Mouse (Mus musculus): Measurements from ENCODE around the gene Igsf8.

Gene Igsf8

DNA sequence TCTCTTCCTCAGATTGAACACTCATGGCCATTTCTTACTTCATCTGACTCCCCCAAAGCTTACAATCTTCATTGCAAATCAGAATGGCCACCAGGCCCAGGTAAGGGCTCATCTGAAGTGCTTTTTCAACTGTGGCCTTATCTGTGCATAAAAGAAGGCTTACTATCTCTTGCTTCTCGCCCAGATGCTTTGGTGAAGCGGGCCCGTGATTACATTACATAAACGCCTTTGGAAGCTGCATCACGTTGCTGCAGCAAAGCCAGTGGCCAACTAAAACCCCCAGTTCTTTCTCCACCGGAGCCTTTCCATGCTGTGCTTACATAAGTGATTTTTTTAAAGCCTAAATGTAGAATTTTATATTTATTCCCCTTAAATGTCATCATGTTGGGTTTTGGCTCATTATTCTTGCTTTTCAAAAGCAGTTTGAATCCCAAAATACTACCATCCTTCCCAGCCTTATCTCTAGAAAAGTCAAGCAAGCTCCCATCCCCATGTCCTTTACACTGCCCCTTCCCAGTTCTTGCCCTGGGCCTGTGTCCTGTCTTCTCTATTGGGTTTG is 62.4 kb downstream of the Igsf8 start:
- DNase-seq (ENCODE audit: low read depth): no peak

DNA sequence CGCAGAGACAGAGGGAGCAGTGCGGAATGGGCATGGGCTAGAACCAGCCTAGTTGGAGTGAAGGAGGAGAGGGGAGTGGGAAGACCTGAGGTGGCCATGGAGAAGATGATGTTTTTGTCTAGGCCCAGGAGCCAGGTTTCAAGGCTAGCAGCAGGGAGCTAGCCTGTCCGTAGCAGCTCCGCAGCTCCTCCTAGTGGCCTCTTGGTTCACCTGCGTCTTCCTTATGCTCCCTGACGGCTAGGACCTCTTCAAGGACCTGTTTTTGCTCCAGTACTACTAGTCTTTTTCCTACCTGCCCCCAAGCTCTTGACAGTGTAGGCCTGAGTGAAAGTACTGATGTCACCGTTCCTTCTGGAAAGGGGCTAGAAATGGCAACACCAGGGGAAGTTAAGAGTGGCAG is 63.3 kb downstream of the Igsf8 start:
- DNase-seq (ENCODE audit: low read depth): peak; percentile 86

DNA sequence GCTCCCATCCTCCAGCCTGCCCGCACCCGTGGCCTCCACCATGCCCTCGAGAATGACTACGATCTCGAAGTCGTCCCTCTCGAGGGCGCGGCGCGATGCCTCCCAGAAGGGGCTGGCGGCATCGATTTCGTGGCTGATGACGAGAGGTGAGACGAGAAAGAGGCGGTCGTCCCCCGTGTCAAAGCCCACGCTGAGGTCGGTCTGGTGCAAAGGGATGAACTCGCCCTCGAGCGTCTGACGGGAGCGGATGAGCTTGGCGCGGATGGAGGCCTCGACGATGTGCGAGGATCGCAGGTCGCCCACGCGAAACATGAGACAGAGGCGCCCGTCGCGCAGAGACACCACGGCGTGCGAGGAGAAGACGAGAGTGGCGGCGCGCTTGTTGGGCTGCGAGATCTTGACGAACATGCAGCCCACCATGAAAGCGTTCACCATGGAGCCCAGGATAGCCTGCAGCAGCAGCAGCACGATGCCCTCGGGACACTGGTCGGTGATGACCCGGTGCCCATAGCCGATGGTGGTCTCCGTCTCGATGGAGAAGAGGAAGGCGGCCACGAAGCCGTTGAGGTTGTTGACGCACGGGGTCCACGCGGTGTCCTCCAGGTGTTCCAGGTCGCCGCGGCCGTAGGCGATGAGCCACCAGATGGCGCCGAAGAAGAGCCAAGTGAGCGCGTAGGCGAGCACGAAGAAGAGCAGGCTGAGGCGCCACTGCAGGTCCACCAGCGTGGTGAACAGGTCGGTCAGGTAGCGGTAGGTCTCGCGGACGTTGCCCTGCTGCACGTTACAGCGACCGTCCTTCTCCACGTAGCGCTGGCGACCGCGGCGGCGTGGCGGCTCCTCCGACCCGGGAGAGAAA is 64.5 kb downstream of the Igsf8 start:
- peak; percentile 81 for DNase-seq (ENCODE audit: low read depth)

DNA sequence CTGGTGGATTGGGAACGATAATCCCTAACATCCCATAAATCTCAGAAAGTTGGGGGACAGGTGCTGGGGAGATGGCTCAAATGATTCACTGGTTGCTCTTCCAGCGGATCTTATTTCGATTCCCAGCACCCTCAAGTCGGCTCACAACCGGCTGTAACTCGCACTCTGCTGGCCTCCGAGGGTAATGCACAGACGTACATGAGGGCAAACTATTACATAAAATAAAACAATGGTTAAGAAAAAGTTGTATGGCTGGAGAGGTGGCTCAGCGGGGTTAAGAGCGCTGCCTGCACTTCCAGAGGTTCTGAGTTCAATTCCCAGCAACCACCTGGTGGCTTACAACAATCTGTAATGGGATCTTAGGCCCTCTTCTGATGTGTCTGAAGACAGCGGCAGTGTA is 65.2 kb downstream of the Igsf8 start:
- peak; percentile 35 for DNase-seq (ENCODE audit: low read depth)

DNA sequence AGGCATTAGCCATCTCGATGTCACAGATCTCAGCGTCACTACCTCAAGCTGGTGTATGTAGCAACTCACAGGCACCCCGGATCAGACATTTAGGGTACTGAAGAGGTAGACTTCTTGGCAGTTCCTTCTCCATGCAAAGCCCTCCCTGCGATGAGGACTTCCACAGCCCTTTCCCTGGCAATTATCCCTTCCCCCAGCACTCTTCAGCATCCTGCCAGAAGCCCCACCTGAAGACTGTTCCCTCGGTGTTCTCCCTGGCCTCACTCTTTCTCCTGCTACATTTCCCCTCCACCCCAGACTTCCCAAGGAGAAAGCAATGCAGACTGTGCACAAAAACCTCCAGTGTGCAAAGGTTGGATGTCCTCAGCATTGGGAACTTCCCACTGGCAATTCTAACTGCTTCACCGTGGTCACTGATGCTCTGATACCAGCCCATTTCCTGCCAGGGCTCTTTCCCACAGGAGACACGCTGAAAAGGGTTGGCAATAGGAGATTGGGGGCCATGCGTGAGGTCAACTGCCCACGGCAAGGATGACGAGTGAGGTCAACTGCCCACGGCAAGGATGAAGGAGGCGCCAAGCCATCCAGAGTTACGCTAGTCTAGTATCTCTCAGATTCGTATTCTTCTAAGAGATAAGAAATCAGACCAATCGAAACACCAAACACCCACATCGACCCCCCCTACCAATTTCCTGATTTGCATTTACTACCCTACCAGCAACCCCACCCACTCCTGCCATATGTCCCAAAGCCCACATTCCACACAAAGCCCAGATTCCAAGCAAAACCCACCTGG is 66.0 kb downstream of the Igsf8 start:
- no peak for DNase-seq (ENCODE audit: low read depth)

DNA sequence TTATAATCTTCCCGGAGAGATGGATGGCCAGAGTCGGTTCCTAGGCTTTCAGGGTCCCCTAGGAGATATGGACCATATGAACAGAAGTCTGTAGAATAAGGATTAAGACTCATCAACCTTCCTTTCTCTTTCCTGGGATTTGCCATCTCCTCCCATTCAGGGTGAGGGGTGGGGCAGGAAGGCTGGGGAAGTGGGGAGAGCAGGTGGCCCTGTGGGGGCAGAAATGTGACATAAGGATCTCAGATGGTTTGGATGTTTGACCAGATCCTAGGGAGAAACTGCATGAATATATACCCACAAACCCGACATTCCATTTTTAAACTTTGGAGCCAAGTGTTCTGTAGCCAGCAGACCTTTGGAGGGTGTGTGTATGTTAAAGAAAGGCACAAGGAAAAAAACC is 66.6 kb downstream of the Igsf8 start:
- DNase-seq (ENCODE audit: low read depth): no peak

DNA sequence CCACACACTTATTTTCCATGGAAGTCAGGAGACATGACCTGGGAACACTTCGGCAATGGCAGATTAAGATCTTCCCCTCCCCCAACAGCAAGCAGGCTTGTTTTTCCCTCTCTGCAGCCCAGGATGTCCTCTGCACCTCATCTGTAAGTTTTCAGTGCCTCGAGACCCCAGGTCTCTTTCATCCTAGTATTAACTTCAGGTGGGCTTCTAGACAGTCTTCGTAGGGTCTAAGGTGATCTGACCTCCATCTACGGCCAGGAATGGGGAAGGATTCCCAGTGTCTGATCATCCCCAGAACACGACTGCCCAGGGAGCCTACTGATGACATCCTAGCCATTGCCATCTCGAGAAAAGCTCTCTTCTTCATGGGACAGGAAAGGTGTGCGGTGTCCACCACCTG is 67.0 kb downstream of the Igsf8 start:
- DNase-seq (ENCODE audit: low read depth): no peak

DNA sequence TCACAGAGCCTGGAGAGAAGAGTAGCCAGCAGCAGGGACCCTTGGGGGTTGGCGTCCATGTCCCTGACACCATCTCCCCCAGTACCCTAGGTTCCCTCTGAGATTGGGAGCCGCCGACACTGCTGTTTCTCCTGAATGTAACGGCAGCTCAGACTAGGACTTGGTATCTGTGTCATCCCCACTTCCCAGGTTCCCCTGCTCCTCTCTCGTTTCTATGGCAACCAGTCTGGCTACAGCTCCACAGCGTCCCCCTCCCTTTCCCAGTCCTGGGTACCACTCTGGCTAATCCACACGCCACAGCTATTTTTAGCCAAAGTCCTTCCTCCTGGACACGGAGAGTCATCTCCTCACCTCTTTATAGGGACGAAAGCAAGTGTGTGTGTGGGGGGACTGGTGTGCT is 67.7 kb downstream of the Igsf8 start, which contains the start of gene Kcnj9:
Gene Kcnj9, minus strand, starts transcription at position 188 of the 400 bp plus-strand sequence.
- DNase-seq (ENCODE audit: low read depth): no peak

DNA sequence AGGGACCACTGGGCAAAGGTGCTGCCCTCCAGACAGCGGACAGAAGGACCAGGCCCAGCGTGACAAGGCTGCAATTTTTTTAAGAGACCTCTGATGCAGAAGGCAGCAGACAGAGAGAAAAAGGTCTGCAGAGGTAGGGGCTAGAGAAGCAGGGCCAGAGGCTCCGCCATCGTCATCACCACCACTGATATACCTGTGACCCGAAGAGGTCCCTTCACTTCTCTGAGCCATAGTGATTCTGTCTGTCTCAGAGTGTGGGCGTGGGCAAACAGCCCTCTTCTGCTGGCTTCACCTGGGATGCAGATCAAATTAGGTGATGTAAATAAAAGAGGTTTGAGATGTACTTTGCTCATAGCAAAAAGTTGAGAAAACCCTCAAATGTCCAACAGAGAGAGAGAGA is 68.2 kb downstream of the Igsf8 start:
- DNase-seq (ENCODE audit: low read depth): no peak

DNA sequence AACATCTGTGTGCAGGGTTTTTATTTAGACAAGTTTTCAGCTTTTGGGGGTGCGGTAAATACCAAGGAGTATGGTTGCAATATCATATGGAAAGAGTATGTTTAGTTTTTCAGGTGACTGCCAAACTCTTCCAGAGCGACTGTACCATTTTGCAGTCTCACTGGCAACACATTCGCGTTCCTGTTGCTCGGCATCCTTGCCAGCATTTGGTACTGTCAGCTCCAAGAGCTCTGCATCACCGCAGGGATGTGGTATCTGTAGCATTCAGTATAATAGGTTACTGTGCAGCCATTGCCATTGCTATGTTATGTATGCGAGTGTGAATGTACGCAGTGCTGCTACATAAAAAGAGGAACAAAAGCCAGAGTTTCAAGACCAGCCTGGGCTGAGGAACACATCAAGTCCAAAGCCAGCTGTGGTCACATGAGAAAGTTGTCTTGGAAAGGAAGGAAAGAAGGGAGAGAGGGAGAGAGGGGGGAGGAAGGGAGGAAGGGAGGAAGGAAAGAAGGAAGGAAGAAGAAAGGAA is 70.0 kb downstream of the Igsf8 start:
- DNase-seq (ENCODE audit: low read depth): no peak

DNA sequence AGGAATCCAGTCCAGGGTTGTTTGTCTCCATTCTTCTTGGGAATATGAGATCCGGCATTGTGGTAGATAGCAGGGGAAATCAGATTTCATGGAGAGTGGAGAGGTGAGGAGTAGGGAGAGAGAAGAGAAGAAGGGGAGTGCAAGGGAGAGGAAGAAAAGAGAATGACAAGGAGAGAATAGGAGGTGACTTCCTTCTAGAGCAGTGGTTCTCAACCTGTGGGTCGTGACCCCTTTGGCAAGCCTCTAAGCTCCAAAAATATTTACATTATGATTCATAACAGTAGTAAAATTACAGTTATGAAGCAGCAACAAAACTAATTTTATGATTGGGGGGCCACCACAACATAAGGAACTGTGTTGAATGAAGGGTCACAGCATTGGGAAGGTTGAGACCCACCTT is 71.5 kb downstream of the Igsf8 start:
- no peak for DNase-seq (ENCODE audit: low read depth)

DNA sequence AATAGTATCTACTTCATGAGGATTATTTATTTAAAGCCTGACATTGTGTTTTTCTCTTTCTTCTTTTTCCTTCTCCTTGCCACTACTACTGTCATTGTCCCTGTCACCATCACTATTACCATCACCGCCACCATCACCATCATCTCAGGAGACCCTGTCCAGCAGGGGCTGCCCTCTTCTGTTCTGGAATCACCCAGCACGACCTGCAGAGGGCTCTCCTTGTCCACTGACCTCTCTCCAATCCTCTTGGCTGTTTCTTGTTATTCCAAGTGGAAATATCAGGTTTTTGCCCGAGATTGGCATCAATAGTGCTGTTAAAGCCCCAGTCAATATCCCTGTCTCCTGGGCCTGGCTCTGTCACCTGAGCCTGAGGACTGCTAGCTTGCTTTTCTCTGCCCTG is 72.1 kb downstream of the Igsf8 start:
- DNase-seq (ENCODE audit: low read depth): no peak

DNA sequence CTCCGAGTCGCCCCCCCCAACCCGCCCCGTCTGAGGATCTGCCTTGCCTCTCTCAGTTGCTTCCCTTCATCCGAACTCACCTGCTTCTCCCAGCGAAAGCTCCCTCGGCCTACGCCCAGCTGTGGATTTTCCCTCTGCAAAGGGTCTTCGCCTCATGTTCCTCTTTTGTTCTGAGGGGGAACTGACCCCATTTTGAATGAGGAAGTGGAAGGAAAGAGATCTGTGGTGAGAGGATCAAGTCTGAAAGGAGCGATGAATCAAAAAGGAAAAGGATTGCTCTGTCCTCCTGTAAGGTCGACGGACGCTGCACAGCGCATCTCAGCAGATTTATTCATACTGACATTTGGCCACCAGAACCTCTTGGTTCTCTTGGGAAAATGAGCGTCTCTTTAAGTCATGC is 74.4 kb downstream of the Igsf8 start:
- no peak for DNase-seq (ENCODE audit: low read depth)

DNA sequence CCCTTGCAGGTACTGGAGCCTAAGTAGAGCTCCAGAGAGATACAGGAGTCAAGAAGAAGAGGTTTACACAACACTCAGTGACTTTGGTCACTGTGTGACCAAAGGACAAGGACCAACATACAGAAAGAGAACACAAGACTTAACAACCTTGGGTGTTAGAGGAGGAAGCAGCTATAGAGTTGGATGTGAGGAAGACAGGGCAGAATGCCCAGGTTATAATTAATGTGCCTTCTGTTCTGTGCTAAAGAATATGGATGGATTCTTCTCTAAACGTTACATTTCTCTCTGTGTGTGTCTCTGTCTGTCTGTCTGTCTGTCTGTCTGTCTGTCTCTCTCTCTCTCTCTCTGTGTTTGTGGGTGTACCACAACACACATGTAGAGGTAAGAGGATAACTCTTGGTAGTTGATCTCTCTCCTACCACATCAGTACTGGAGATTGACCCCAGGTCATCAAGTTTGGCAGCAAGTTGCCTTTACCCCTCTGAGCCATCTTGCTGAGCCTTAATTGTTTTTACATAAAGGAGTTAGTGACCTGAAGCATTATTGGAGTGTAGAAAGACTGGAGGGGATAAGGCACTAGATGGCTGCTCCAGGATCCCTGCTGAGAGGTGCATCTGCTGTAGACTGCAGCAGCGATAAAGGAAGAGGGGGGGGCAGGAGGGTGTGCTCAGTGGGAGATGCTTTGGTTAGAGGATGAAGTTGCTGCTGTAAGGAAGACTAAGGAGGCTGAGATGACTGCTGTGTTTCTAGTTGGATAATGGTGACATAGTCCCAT is 76.2 kb downstream of the Igsf8 start:
- no peak for DNase-seq (ENCODE audit: low read depth)

DNA sequence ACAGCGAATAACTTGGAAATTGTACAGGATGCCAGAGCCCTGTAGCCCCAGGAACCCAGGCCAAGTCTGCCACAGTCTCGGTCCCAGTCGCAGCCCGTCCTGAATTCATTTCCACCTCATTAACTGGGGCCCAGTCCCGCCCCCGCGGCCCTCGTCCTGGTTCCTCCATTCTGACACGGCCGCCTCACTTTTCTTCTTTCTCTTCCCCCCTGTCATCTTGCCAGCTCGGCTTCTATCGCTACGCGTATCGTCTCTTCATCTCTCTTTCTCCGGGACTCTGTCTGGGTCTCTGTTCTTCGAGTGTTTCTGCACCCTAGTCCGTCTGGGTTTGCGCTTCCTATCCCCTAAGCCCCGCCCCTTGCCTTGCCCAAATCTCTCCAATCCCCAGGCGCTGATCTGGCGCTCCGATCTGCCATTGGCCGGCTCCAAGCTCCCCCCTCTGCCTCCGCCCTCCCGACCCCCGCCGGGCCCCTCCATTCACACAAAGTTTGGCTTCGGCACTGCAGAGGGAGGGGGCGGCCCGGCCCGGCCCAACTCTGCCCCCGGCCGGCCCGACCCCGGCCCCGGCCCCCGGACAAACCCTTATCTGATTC is 79.4 kb downstream of the Igsf8 start, which contains the start of gene Kcnj10:
Gene Kcnj10, plus strand, starts transcription at position 482 of the 593 bp plus-strand sequence.
- DNase-seq (ENCODE audit: low read depth): peak; percentile 80

DNA sequence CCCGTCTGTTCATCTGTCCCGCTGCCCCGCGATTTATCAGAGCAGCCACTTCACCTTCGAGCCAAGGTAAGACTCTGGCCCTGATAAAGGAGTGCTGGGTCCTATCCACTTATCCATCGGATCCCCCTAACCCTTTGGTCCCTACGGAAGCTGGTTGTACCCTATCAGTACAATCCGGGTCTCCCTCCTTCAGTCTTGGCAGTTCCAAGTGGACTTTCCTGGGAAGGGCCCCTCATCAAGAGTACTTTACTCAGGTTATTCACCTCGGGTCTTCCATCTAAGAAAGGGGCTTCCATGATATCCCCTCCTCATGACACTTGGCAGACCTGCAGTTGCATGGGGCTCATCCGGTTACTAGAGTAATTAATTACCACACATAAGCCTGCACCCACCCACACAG is 79.9 kb downstream of the Igsf8 start:
- DNase-seq (ENCODE audit: low read depth): no peak

DNA sequence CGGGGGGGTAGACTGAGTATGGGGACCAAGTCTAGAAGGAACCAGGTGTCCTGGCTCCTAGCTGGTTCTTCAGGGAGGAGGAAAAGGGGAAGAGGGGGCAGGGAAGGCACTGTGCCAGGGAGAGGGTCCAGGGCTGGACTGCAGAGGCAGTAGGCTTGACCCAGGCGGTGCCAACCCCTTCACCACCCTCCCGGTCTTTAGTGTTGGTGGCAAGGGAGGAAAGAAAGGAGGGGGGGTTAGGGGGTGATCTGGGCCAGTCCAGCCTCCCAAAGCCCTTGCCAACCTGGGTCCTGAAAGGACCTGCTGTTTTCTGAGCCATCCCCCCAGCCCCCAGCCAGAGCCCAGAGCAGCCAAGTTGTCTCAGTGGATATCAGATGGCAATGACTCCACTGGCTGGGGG is 81.3 kb downstream of the Igsf8 start:
- DNase-seq (ENCODE audit: low read depth): no peak

DNA sequence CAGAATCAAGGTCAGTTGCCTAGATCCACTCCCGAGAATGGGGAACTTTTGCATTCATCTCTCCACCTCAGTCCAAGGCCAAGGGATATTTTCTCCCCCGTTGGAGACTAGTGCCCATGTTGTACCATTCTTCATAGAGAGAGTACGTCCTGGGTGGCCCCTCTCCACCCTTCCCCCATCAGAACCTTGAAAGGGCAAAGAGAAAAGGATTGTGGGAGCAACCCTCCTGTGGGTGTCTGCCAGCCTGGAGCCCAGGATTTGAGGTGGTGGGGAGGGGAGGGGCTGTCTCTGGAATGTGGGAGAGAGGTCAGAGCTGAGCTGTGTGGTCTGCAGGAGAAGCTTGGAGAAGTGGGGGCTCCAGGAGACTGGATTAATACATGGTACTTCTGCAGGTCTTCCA is 82.5 kb downstream of the Igsf8 start:
- no peak for DNase-seq (ENCODE audit: low read depth)

DNA sequence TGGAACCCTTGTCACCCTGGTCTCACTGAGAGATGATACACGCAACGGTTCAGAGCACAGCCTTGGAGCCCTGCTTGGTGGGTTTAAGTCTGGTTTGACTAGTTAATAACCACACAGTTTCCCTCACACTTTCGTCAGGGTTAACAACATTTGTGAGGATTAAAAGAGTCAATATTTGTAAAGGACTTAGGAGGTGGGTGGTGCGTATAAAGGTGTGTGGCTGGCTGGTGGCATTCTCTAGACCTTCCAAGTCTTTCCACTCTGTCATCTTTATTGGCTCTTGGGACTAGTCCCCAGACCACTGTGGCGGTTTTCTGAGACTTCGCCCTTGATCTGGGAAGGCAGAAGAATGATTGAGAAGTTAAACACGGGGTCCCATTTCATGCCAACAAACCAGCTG is 83.4 kb downstream of the Igsf8 start:
- no peak for DNase-seq (ENCODE audit: low read depth)

DNA sequence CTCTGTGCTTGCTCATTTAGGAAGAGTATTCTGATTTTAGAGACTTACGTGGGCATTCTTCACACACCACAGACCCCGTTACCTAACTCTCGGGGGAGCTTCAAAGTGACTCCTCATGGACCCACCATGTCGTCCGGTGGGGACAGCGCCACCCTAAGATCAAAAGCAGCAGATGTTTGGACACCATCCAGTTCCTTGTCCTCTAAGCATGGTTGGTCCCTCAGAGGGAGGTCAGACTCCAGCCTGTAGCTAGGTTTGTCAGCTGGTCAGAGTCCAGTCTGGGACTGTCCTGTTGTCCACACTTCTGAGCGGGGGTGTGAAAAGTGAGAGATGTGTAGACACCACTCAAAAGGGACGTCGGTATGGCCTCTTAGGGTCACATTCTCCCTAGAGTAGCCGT is 85.3 kb downstream of the Igsf8 start:
- no peak for DNase-seq (ENCODE audit: low read depth)

DNA sequence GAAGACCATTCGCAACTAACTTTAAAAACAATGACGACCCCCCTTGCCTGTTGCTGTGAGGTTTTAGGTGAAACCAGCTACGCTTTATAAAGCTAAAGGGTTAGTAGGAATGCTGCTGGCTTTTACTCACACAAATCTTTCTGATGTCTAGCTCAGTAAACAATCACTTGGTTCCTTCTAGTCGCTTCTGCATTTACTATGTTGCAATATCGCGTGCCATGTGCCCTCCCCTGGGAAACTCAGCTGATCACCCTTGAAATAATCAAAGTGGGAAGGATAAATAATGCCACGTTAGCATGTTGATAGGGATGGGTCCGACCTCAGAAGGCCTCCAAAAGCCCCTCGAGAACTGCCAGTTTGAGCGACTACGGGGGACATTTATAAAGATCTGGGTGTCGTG is 85.9 kb downstream of the Igsf8 start:
- no peak for DNase-seq (ENCODE audit: low read depth)

DNA sequence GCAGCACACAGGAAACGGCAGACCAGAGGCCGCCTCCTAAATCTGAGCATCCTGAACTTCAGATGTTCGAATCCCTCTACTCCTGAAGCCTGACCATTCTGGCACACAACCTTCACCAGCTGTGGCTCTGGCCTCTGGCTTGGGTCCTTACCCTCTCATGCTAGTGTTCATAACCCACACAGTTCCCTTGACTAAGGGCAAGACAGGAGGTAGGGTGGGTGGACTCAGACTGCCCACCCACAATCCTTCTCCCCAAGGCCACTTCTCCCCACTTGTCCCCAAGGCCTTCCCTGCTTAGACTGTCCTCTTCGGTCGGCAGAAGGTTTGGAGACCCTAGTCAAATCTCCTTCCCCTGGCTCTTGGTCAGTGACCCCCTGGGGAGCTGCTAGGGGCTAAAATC is 88.1 kb downstream of the Igsf8 start:
- DNase-seq (ENCODE audit: low read depth): no peak

All from induced T-regulatory cell, adult 2 months (primary cell).